Mouse (Mus musculus) C2C12 (cell line): ENCODE results near the gene Klhl21.

Experiments used
- CEBPB ChIP-seq: IDR thresholded peaks from one replicate; pipeline ENCODE4 v1.6.1; 2011; ENCODE audit warnings: low read depth, mild to moderate bottlenecking, control low read depth, moderate library complexity
- CTCF ChIP-seq: IDR thresholded peaks from one replicate; pipeline ENCODE4 v1.5.1; 2011; ENCODE audit not compliant: control insufficient read depth, insufficient read depth, insufficient read length
- MAX ChIP-seq: IDR thresholded peaks from one replicate; pipeline ENCODE4 v1.6.1; 2011; ENCODE audit warnings: mild to moderate bottlenecking, control low read depth
- MYOD1 ChIP-seq: IDR thresholded peaks from one replicate; pipeline ENCODE4 v1.6.1; 2011; ENCODE audit warnings: low read depth; ENCODE audit not compliant: control insufficient read depth, insufficient read length

- TF ChIP-seq CTCF (no peak), MAX (no peak), CEBPB (no peak), MYOD1 (no peak)
Measured at GRCm38 (mm10) chr4:152028456-152028855, 19.9 kb downstream of the Klhl21 start.
